Mouse (Mus musculus) embryo, embryonic 10 days (tissue): ENCODE measurements around the gene Tsn.

Experiments used
- DNase-seq: peaks from one replicate; pipeline ENCODE4 v3.0.0-alpha.2; 2015; ENCODE audit warnings: low spot score

Tsn gene

DNA sequence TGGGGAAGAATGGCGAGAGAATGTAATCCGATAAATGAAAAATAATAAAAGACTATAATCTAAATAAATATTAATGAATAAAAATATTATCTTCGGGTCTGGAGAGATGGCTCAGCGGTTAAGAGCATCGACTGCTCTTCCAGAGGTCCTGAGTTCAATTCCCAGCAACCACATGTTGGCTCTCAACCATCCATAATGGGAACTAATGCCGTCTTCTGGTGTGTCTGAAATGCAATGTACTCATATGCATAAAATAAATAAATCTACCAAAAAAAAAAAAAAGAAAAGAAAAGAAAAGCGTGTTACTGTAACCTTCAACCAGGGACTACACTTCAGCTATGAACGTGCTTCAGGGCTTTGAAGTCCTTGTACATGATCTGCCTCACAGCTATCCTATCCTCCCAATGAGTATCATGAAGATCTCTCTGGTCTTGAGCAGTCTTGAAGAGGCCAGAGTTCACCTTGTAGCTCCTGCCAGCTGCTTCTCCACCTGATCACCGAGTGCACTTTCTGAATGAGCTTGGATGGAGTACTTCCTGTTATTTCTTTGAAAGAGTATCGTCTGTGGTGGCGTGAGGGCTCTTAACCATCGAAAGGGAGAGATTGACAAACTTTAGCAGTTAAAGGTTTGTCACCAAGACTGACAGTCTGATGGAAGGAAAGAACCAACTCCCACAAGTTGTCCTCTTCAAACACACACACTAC, at the start of gene Tsn:
TSS of gene Tsn (minus strand) at position 118 of the 705 bp plus-strand sequence.
- no peak for DNase-seq

DNA sequence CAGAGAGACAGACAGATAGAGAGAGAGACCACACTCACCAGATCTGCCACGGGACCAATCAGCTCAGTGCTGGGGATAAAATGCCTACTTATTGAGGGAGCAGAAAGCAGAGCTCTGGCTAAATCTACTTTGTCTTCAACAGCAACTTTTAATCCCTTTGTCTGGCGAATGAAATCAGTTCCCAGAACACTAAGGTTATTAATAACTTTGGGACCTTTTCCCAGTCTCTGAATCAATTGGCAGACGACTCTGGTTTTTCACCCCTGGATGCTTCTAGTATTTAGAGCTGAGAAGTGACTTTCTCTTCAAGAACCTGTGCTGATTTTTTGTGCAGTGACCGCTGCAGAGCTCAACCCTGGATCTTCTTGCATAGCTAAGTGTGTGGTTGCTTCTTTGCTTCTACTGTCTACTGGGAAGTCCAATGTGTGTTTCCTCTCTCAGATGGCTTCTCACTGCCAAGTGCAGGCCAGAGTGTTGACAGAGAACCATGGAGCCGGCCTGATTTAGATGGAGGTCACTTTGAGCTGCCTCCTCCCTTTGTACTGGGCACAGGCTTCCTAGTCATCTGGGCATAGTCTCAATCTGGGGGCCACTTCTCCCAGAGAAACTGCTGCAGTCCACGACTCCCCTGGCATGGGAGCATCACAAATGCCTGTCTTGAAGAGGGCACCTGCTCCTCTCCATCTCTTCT, 47.7 kb upstream of the Tsn start:
- DNase-seq = no peak

GRCm38 (mm10) chr1:118349922-118350321, 38.4 kb upstream of the Tsn start:
- DNase-seq = no peak

DNA sequence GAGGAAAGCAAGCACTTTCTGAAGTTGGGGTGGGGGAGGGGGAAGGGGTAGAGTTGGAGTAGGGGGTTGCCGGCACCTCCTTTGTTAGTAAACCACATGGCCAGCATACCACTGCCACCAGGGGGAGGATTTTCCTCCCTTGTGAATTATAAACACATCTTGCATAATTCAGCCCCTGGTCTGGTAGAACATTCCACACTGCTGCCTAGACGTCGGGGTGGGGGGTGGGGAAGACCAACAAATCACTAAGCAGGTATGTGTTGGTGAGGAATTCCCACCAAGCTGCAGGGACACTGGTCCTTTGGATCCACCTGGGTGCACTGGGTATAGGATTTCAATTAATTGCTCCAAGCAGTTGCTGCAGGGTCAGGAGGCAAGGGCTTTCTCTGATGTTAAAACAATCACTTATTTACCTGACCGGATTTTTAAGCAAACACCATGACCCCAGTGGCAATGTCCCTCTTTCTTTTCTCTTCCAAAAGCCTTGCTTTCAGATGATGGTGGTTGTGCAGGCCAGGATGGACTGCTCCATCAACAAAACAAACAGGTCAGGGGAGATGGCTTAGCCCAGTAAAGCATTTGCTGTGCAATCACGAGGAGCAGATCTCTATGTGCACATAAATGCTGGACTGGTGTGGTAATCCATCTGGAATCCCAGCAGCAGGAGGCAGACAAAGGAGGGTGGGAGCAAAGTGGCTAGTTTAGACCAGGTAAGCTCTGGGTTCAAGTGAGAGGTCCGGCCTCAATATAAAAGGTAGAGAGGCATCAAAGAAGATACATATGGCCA, 32.3 kb upstream of the Tsn start:
- peak; percentile 35 for DNase-seq

GRCm38 (mm10) chr1:118337921-118338320, 26.4 kb upstream of the Tsn start:
- DNase-seq = no peak

GRCm38 (mm10) chr1:118335847-118336246, 24.3 kb upstream of the Tsn start:
- DNase-seq = no peak

DNA sequence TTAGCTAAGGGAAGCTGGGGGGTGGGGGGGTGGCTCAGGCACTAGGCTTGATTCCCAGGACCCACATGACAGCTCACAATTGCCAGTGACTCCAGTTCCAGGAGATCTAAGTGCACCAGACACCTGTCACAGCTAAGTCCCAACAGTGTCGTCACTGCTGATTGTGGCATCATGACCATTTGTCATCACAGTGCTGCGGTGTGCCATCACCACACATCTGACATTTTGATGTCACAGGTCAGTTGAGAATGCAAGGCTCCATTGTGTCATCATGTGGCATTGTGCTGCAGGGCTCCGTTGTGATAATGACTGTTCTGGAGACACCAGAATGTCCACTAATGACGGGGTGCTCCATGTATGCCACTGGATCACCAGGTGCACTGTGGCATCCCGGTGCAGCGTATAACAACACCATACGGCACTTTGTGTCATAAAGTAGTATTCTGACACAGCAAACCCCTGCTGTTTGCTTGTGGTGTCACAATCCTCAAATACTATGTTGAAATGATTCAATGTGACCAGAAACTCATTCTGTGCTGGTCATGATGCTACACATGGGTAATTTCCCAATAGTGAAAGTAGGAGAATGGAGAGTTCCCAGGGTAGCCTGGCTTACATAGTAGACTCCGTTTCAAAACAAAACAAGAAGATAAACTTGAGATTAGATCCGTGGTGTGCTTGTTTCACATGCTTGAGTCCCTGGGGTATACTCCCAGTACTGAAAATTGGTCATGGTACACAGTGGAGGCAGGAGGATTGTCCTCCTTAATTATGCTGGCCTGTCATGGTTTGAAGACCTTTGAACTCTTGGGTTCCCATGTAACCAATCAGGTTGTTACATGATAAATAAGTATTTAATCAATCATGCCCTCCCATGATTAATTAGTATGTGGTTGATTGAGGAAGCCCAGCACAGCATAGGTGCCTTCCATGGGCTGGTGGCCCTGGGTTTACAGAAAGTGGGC, 23.5 kb upstream of the Tsn start:
- no peak for DNase-seq

DNA sequence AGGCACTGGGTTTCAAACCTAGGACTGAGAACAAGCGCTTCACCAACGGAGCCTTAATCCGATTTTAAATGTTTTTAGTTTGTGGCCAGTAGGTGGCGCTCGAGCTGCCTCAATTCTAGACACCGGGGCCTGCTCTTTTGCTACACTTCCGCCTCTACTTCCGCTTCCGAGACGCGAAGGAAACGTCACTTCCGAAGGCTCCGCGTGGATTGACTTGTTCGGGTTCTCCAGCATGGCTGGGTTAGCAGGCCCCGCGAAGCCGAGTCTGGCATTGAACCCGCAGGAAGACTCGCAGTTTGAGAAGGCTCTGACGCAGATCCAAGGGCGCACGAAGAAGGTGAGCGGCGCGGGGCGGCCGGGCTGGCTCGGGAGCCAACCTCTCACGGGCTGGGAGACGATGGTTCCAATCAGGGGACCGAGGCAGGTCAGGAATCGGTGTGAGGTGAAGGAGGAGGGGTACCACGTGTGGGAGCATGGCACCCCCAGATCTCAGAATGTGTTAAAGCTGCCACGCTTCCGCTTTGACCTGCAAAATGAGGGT, 10.2 kb upstream of the Tsn start, which contains the start of gene Nifk:
TSS of gene Nifk (plus strand) at position 179 of the 541 bp plus-strand sequence.
- peak; percentile 98 for DNase-seq

DNA sequence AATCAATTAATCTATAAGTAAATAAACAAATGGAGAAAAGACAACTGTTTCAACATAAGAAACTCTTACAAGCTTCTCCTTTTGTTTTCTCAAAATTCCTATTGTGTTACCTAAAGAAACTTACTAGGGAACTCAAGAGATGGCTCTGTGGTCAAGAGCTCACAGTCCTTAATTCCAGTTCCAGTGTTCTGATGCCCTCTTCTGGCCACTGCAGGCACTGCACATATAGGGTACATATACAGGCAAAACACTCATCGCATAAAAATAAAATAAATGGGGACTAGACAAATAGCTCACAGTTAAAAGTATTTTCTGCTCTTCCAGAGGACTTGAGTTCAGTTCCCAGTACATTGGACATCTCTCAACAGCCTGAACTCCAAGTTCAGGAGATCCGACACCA, 9.2 kb upstream of the Tsn start:
- peak; percentile 37 for DNase-seq

DNA sequence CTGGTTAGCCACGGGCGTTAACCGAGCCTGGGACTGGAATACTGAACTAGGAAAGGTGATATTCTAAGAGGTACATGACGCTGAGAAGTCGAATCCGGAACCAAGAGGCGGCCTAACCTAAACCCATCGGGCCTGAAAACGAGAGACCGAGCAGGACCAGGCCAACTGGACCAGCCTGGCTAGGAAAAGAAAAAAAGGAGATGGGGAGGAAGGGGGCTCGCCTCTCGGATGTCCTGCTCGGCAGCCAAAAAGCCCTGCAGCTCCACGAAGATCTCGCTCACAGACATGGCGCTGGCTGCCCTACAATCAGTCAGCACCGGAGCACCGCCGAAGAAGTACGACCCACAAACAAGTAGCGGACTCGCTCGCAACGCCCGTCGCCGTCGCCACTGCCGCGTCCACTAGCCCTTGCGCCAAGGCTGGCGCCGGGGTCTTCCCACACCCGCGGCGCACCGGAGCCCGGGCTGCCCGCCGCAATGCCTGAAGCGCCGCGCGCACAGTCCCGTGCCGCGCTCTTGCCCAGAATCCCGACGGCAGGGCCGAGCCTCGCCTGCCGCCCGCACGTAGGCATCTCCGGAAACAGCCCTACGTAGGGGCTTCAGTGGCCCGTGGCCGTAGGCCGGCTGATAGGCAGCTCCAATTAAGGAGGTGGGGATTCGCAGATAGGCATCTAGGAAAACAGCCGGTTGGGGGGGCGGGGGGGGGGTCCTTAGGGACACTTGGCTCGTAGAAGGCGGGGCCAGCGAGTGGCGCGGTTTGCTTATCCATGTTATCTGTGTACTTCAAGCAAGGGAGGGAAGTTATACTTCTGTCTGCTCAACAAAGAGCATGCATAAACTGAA, 538 bp downstream of the Tsn start:
- DNase-seq = peak; percentile 92

- DNase-seq = no peak
These were observed 13.8 kb downstream of the Tsn start for GRCm38 (mm10) chr1:118297719-118298118.

DNA sequence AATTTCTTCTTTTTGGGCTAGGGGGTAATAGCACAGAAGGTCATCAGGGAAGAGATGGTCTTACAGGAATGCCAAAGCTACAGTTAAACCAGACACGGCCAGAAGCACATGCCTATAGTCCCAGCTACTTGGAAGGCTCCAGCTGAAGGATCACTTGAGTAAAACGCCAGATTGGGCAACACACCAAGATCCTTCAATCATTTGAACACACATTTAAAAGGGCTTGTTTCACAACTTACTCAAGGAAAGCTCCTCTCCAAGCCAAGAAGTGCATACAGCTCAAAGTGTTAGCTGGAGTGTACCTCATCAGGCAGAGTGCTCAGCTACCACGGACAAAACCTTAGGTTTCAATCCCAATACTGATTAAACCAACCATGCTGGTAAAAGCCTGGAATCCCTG, 14.9 kb downstream of the Tsn start:
- DNase-seq = no peak

- DNase-seq = no peak
These were observed 16.7 kb downstream of the Tsn start for GRCm38 (mm10) chr1:118294826-118295225.

DNA sequence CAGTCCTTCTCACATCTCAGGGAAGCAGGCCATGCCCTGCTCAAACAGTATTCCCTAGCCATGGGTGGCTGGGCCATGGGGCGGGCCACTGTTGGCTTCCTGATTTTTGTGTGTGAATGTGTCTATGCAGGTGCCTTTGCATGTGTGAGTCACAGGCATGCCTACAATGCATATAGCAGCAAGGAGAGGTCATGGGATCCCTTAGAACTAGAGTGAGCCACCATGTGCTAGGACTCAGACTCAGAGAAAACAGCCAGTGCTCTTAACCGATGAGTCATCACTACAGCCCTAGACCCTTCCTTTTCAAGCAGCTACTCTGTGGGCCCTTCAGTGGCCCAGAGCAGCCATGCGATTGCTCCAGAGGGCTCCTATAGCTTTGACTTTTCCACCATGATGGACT, 17.3 kb downstream of the Tsn start:
- DNase-seq = no peak

DNA sequence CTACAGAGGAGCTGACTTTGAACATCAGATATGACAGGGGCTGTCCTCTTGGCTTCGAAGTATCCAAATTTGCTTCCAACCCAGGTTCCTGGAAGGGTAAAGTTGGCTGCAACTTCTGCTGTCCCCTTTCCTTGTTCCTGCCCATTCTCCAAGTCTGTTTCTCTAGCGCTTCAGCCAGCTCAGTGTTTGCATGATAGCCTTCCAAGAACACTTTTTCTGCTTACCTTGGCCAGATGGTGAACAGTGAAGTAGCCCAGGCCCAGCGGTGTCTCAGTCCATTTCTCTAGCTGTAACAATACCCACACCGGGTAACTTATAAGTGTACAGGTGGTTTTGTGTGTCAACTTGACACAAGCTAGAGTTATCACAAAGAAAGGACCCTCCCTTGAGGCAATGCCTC, 19.2 kb downstream of the Tsn start:
- DNase-seq = no peak

GRCm38 (mm10) chr1:118275139-118275538, 36.4 kb downstream of the Tsn start:
- DNase-seq = peak; percentile 61

DNA sequence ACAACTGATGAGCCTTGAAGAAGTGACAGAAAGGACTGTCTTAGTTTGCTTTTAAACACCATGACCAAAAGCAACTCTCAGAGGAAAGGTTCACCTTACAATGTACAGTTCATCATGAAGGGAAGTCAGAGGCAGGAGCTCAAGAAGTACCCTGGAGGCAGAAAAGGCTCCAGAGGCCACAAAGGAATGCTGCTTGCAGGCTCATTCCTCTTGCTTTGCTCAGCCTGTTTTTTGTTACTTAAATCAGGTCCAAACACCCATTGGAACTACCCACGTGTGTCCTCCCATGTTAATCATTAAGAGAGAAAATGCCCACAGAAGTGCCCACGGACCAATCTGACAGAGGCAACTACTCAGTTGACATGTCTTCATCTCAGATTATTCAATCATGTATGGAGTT, 59.6 kb downstream of the Tsn start:
- no peak for DNase-seq
